Mouse (Mus musculus): ENCODE measurements around the gene Prkcb. TPM values are rescaled to one million over a fixed set of nuclear protein-coding genes. Genes with fewer than 3 reads are reported as not detected.

The Prkcb gene
- polyA plus RNA-seq, 1 experiment from 2014 or later = 139 TPM

DNA sequence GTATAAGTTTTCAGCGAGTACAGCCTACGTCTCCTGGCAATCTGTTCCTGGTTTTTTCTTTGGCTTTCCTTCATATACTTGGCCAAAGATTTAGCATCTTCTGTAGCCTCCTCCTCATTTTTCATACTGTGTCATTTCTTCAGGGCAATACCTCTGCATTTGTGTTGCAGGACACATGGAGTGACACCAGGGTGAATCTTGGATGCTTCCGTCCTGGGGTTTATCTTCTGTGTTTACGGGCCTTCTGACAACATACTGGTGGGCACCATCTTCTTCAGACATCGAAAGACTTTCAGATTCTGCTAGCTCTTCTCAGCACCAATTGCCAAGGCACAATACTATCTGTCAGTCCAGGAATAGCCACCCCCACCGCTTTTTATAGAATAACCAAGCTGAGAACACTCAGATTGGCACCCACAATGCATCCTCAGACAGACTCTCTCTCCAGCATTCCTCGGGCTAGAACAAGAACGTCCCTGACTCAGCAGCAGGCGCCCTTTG is 39.2 kb upstream of the Prkcb start:
- Histone ChIP-seq H3K4me1 (ENCODE audit: control insufficient read depth, insufficient read depth, low read depth, low read length) (no peaks in the 10 kb centered on the region), H3K9me3 (ENCODE audit: control insufficient read depth, low read length) (no peaks in the 10 kb centered on the region), H3K4me2 (ENCODE audit: low read length) (no peak overlapping the region), H3K27ac (ENCODE audit: low read depth, low read length) (no peak overlapping the region), H3K4me3 (ENCODE audit: low read length) (no peak overlapping the region), H3K36me3 (ENCODE audit: control insufficient read depth, insufficient read depth, low read length) (no peaks in the 10 kb centered on the region), H3K9ac (ENCODE audit: low read depth, low read length) (no peak overlapping the region), H3K27me3 (replicated peaks; ENCODE audit: control insufficient read depth, insufficient read depth, low read length) (no peaks in the 10 kb centered on the region)
- no peak for ATAC-seq
- WGBS = 96% methylated on average over 9 of the region's 9 CpGs

DNA sequence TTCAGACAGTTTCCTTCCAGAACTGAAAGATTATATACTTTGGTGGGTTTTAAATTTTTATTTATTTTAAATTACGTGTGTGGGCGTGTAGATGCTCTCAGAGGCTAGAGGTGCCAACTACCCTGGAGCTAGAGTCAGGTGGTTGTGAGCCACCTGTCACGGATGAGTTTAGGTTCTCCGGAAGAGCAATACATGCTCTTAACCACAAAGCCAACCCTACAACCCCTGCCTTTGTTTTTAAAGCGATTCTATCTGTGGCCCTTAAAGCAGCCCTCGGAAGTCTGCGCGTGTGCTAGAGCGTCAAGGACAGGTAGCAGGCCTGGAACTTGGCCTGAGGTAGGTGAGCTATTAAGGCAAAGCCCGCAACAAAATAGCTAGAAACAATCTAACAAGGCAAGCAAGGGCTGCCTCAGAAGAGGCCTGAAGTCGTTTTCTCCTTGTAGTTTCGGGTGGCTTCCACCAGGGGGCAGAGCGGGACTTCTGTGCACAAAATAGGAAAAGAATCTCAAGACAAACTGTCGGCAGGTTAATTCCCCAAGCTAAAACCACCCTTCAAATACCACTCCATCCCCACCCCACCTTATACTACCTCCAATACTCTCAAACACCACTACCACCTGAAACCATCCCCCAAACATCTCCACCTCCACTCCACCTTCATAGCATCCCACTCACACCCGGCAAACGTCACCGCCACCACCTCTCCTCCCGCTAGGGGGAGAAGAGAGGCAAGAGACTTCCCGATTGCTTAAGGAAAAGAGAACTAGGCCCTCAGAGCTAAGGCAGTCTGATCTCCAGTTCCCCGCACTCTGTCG is 37.1 kb upstream of the Prkcb start:
- Histone ChIP-seq H3K4me2 (ENCODE audit: low read length) (peak overlapping the region; percentile 34; the same call in 1 of the 2 replicates), H3K9ac (ENCODE audit: low read depth, low read length) (no peak overlapping the region), H3K27me3 (replicated peaks; ENCODE audit: control insufficient read depth, insufficient read depth, low read length) (no peaks in the 10 kb centered on the region), H3K4me1 (ENCODE audit: control insufficient read depth, insufficient read depth, low read depth, low read length) (no peaks in the 10 kb centered on the region), H3K4me3 (ENCODE audit: low read length) (no peak overlapping the region), H3K9me3 (ENCODE audit: control insufficient read depth, low read length) (no peaks in the 10 kb centered on the region), H3K36me3 (ENCODE audit: control insufficient read depth, insufficient read depth, low read length) (no peaks in the 10 kb centered on the region), H3K27ac (ENCODE audit: low read depth, low read length) (no peak overlapping the region)
- 31% methylated on average over 21 of the region's 21 CpGs for WGBS
- ATAC-seq = peak; percentile 58; the same call in 1 of the 2 replicates

DNA sequence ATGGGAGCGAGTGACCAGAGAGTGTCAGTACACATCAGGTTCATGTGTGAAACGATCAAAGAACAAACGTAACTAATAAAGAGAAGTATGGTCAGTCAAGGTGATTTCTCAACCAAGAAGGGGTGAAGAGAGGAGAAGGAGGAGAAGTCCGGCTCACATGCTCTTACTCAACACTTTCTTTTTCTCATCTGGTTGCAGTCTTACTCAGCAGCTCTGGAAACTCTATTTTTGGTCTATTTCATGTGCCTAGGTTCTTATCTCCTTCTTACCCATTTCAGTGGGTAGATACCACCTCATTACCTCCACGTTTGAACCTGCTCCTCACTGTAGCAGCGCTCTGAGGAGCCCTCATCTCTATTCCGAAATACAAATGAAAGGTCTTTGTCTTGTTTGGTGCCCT is 31.8 kb upstream of the Prkcb start:
- WGBS = 87% methylated on average over 7 of the region's 7 CpGs
- H3K36me3 ChIP-seq (ENCODE audit: control insufficient read depth, insufficient read depth, low read length) = no peaks in the 10 kb centered on the region
- no peak for ATAC-seq

DNA sequence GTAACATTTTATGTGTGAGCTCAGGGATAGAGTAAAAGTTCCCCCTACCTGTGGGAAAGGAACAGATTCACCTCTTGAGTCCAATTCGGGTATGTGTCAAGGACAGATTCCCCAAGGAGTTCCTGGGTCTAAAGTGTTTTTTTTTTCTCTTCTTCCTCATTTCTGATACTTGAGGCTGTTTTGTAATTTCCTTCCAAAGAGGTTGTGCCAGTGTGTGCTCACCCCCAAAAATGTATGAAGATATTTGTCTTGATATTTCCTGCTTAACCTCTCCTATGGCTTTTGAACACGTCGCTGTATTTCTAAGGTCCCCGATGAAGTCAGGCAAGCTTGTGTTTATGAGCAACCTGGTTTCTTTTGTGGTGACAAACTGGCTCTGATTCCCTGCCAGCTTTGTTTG is 30.0 kb upstream of the Prkcb start:
- Histone ChIP-seq H3K4me3 (ENCODE audit: low read length) (no peak overlapping the region), H3K4me1 (ENCODE audit: control insufficient read depth, insufficient read depth, low read depth, low read length) (no peaks in the 10 kb centered on the region), H3K27ac (ENCODE audit: low read depth, low read length) (no peak overlapping the region), H3K4me2 (ENCODE audit: low read length) (no peak overlapping the region), H3K36me3 (ENCODE audit: control insufficient read depth, insufficient read depth, low read length) (no peaks in the 10 kb centered on the region), H3K9ac (ENCODE audit: low read depth, low read length) (no peak overlapping the region), H3K27me3 (replicated peaks; ENCODE audit: control insufficient read depth, insufficient read depth, low read length) (no peaks in the 10 kb centered on the region), H3K9me3 (ENCODE audit: control insufficient read depth, low read length) (no peaks in the 10 kb centered on the region)
- 89% methylated on average over 4 of the region's 4 CpGs for WGBS
- ATAC-seq = no peak

More for the DNA sequence above, 31.8 kb upstream of the Prkcb start:
- Histone ChIP-seq H3K27me3 (replicated peaks; ENCODE audit: control insufficient read depth, insufficient read depth, low read length) (no peaks in the 10 kb centered on the region), H3K4me2 (ENCODE audit: low read length) (no peak overlapping the region), H3K27ac (ENCODE audit: low read depth, low read length) (no peak overlapping the region), H3K9me3 (ENCODE audit: control insufficient read depth, low read length) (no peaks in the 10 kb centered on the region), H3K4me3 (ENCODE audit: low read length) (no peak overlapping the region), H3K4me1 (ENCODE audit: control insufficient read depth, insufficient read depth, low read depth, low read length) (no peaks in the 10 kb centered on the region), H3K9ac (ENCODE audit: low read depth, low read length) (no peak overlapping the region)

DNA sequence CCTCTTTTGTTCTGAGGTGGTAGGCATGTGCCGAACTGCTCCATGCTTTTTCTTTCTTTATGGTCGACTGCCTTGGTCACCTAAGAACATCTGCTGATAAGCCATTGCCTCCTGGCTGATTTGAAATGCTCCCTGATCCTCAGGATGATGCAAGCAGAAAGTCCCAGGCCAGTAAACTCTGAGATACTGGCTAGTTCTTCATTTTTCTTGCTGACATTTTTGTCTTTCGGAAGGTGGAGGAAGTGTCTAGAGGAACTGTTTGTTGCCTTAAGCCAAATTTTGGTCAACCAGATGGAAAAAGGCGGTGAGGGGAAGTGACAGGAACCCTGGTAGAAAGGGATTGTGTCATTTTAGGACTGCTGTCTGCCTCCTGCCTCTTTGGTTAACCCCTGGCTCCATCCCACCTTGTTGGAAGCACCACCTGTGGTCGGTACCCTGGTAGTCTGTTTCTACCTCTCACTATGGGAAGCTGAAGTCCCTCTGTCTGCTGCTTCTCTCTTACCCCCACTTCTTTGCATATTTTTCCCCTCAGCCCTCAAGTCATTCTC is 28.4 kb upstream of the Prkcb start:
- Histone ChIP-seq H3K9ac (ENCODE audit: low read depth, low read length) (no peak overlapping the region), H3K4me2 (ENCODE audit: low read length) (no peak overlapping the region), H3K36me3 (ENCODE audit: control insufficient read depth, insufficient read depth, low read length) (no peaks in the 10 kb centered on the region), H3K4me1 (ENCODE audit: control insufficient read depth, insufficient read depth, low read depth, low read length) (no peaks in the 10 kb centered on the region), H3K27me3 (replicated peaks; ENCODE audit: control insufficient read depth, insufficient read depth, low read length) (no peaks in the 10 kb centered on the region), H3K9me3 (ENCODE audit: control insufficient read depth, low read length) (no peaks in the 10 kb centered on the region), H3K27ac (ENCODE audit: low read depth, low read length) (no peak overlapping the region), H3K4me3 (ENCODE audit: low read length) (no peak overlapping the region)
- 83% methylated on average over 5 of the region's 5 CpGs for WGBS
- ATAC-seq = no peak

DNA sequence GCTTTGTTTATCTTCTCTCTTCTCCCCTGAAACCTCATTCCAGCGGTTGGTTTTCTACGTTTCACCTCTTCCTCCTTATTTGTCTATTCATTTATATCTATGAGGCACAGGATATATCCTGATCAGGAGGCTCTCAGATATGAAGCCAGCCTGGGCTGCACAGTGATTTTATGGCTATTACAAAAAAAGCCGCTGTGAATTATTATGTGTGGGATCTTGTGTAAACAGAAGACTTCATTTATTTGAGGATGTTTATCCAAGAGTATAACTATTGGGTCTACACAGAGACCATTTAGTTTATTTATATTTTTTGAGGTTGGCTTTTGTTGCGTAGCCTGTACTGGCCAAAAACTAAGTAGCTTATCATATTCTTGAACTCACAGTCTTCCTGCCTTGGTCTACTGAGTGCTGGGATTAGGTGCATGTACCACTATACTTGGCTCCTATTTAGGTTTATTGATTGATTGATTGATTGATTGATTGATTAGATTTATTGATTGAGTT is 19.5 kb upstream of the Prkcb start:
- Histone ChIP-seq H3K9ac (ENCODE audit: low read depth, low read length) (no peak overlapping the region), H3K4me3 (ENCODE audit: low read length) (no peak overlapping the region), H3K4me2 (ENCODE audit: low read length) (no peak overlapping the region), H3K27ac (ENCODE audit: low read depth, low read length) (no peak overlapping the region), H3K27me3 (replicated peaks; ENCODE audit: control insufficient read depth, insufficient read depth, low read length) (no peaks in the 10 kb centered on the region), H3K36me3 (ENCODE audit: control insufficient read depth, insufficient read depth, low read length) (no peaks in the 10 kb centered on the region), H3K9me3 (ENCODE audit: control insufficient read depth, low read length) (no peaks in the 10 kb centered on the region), H3K4me1 (ENCODE audit: control insufficient read depth, insufficient read depth, low read depth, low read length) (no peaks in the 10 kb centered on the region)
- no peak for ATAC-seq
- WGBS = 87% methylated on average over 4 of the region's 4 CpGs

DNA sequence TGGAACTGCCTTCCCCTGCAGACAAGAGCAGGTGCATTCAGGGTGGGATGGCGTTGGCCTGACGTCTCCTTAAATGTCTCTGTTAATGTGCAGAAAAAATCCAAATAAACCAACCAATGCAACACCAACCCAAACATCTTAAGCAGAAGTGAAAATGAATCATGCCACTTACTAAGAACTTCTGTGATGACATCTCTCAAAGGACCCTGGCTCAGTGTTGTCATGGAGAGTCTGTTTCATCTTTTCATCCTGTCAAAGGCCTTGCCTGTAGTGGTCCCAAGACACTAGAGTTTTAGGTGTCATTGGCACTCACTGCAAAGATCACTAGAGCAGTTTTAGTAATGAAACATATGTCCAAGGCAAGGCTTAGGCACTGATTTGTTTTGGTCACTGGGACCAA is 16.2 kb upstream of the Prkcb start:
- Histone ChIP-seq H3K27ac (ENCODE audit: low read depth, low read length) (no peak overlapping the region), H3K9ac (ENCODE audit: low read depth, low read length) (no peak overlapping the region), H3K4me1 (ENCODE audit: control insufficient read depth, insufficient read depth, low read depth, low read length) (no peaks in the 10 kb centered on the region), H3K36me3 (ENCODE audit: control insufficient read depth, insufficient read depth, low read length) (no peaks in the 10 kb centered on the region), H3K4me3 (ENCODE audit: low read length) (no peak overlapping the region), H3K4me2 (ENCODE audit: low read length) (no peak overlapping the region), H3K27me3 (replicated peaks; ENCODE audit: control insufficient read depth, insufficient read depth, low read length) (no peaks in the 10 kb centered on the region), H3K9me3 (ENCODE audit: control insufficient read depth, low read length) (no peaks in the 10 kb centered on the region)
- no peak for ATAC-seq
- WGBS = 85% methylated on average over 2 of the region's 2 CpGs

DNA sequence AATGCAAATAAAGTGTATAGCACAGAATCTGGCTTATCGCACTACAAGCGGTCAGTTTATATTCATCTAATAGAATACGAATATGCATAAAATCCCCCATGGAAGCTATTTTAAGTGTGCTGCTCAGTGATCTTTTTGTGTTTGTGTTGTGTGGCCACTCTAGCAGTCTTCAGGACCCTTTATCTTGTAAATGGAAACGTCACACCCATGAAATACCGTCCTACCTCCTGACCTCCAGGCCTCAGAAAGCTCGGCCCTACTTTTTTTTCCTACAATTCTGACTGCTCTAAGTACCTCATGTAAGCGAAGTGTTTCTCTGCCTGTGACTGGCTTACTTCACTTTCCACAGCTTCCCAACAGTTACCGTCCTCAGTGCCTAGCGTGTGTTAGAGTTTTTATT is 9.0 kb upstream of the Prkcb start:
- 85% methylated on average over 9 of the region's 9 CpGs for WGBS
- H3K4me1 ChIP-seq (ENCODE audit: control insufficient read depth, insufficient read depth, low read depth, low read length) = no peaks in the 10 kb centered on the region

DNA sequence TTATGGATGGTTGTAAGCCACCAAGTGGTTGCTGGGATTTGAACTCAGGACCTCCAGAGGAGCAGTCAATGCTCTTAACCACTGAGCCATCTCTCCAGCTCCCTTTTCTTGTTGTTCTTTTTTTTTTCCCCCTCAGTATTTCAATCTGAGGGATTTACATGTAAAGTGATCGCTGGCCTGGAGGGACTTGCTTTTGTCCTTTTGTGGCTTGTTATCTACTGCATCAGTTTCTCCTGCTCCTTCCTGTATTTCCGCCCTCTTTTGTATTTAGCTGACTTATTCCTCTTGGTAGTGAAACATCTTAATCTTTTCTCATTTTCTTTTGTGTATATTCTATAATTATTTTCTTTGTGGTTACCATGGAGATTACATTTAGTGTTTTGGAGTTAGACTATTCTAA is 8.2 kb upstream of the Prkcb start:
- no peak for ATAC-seq
- no peaks in the 10 kb centered on the region for H3K9me3 ChIP-seq (ENCODE audit: control insufficient read depth, low read length)
- H3K27me3 ChIP-seq (replicated peaks; ENCODE audit: control insufficient read depth, insufficient read depth, low read length) = no peaks in the 10 kb centered on the region
- no peak overlapping the region for H3K4me2 ChIP-seq (ENCODE audit: low read length)
- H3K27ac ChIP-seq (ENCODE audit: low read depth, low read length) = no peak overlapping the region
- no peak overlapping the region for H3K4me3 ChIP-seq (ENCODE audit: low read length)
- WGBS = 77% methylated on average over 2 of the region's 2 CpGs
- H3K9ac ChIP-seq (ENCODE audit: low read depth, low read length) = no peak overlapping the region
- H3K4me1 ChIP-seq (ENCODE audit: control insufficient read depth, insufficient read depth, low read depth, low read length) = no peaks in the 10 kb centered on the region
- no peaks in the 10 kb centered on the region for H3K36me3 ChIP-seq (ENCODE audit: control insufficient read depth, insufficient read depth, low read length)

More for the DNA sequence above, 9.0 kb upstream of the Prkcb start:
- no peak overlapping the region for H3K4me2 ChIP-seq (ENCODE audit: low read length)
- H3K27me3 ChIP-seq (replicated peaks; ENCODE audit: control insufficient read depth, insufficient read depth, low read length) = no peaks in the 10 kb centered on the region
- no peak overlapping the region for H3K4me3 ChIP-seq (ENCODE audit: low read length)
- H3K9ac ChIP-seq (ENCODE audit: low read depth, low read length) = no peak overlapping the region
- H3K9me3 ChIP-seq (ENCODE audit: control insufficient read depth, low read length) = no peaks in the 10 kb centered on the region
- H3K36me3 ChIP-seq (ENCODE audit: control insufficient read depth, insufficient read depth, low read length) = no peaks in the 10 kb centered on the region
- ATAC-seq = no peak
- H3K27ac ChIP-seq (ENCODE audit: low read depth, low read length) = no peak overlapping the region
